Mouse (Mus musculus) heart, embryonic 11.5 days (tissue): Measurements from ENCODE around the gene Acat3. TPM values are rescaled to one million over a fixed set of nuclear protein-coding genes. Genes with fewer than 3 reads are reported as not detected.
"Not testable (repeated sequence)": the region's sequence is repeated elsewhere in the genome, so short reads cannot be mapped to it uniquely, and the experiment has no call there.

Experiments
- ATAC-seq: fragments of 200-750 bp; cut with Nextera tagmentation; replicated peaks from 2 replicates; pipeline ENCODE4 v1.8.0; 2017; ENCODE audit warnings: moderate library complexity; ENCODE audit not compliant: insufficient number of reproducible peaks, low FRiP score, low TSS enrichment
- H3K27ac ChIP-seq: fragments of 300-500 bp; sonication (generic); 2 replicates; pipeline ENCODE4 v1.5.1; 2014; ENCODE audit warnings: mild to moderate bottlenecking, low read depth, low read length
- H3K27me3 ChIP-seq: fragments of 300-500 bp; sonication (generic); 2 replicates; pipeline ENCODE4 v1.6.1; 2014; ENCODE audit warnings: mild to moderate bottlenecking, low read length, mixed read lengths; ENCODE audit not compliant: control insufficient read depth, insufficient read depth
- H3K36me3 ChIP-seq: fragments of 300-500 bp; sonication (generic); 2 replicates; pipeline ENCODE4 v1.6.1; 2014; ENCODE audit warnings: mild to moderate bottlenecking, low read length, moderate library complexity, mixed read lengths; ENCODE audit not compliant: control insufficient read depth, insufficient read depth
- H3K4me1 ChIP-seq: fragments of 300-500 bp; sonication (generic); 2 replicates; pipeline ENCODE4 v1.6.1; 2014; ENCODE audit warnings: low read length; ENCODE audit not compliant: control insufficient read depth, insufficient read depth
- H3K4me2 ChIP-seq: fragments of 300-500 bp; sonication (generic); 2 replicates; pipeline ENCODE4 v1.6.1; 2014; ENCODE audit warnings: mild to moderate bottlenecking, moderate library complexity
- H3K4me3 ChIP-seq: fragments of 300-500 bp; sonication (generic); 2 replicates; pipeline ENCODE4 v1.5.1; 2014; ENCODE audit warnings: low read depth, low read length
- H3K9ac ChIP-seq: fragments of 300-500 bp; sonication (generic); 2 replicates; pipeline ENCODE4 v1.6.1; 2014; ENCODE audit warnings: mild to moderate bottlenecking, low read depth, low read length, moderate library complexity
- H3K9me3 ChIP-seq: fragments of 300-500 bp; sonication (generic); replicated peaks from 2 replicates; pipeline ENCODE4 v1.6.1; 2016; ENCODE audit warnings: low read length; ENCODE audit not compliant: control insufficient read depth
- WGBS: fragments of 180-500 bp; shearing (Covaris S2); extraction: QIAGEN DNeasy Blood & Tissue Kit; methylation state at CpG from one replicate; pipeline ENCODE4 v1.1.7; 2014; ENCODE audit not compliant: insufficient replicate concordance; 5-methylcytosine and 5-hydroxymethylcytosine counted together
- polyA plus RNA-seq: library from polyadenylated mRNA; unstranded; fragments of >200 nt; fragmentation: Nextera tagmentation; extraction: Ambion mirVana; gene quantifications from 2 replicates; pipeline ENCODE4 v1.2.1, GENCODE M21; 2014

Gene Acat3
- polyA plus RNA-seq, 1 experiment from 2014 or later = 0.70 TPM

GRCm38 (mm10) chr17:12910391-12910790 lies 30.0 kb downstream of the Acat3 start:
- H3K9me3 ChIP-seq = no peaks in the 10 kb centered on the region
- no peak overlapping the region for H3K4me2 ChIP-seq
- peaks cover 5% of the 10 kb centered on the region; the same call in 1 of the 2 replicates for H3K4me1 ChIP-seq
- no peak for ATAC-seq
- no peaks in the 10 kb centered on the region for H3K27me3 ChIP-seq
- H3K27ac ChIP-seq = no peak overlapping the region
- H3K4me3 ChIP-seq = no peak overlapping the region
- 88% methylated on average over 8 of the region's 8 CpGs for WGBS
- no peak overlapping the region for H3K9ac ChIP-seq
- peaks cover 28% of the 10 kb centered on the region for H3K36me3 ChIP-seq

- H3K4me1 ChIP-seq = peaks cover under 1% of the 10 kb centered on the region; the same call in 1 of the 2 replicates
- no peak within 1 kb of the TSS for H3K4me2 ChIP-seq
- ATAC-seq = no peak
- no peak within 1 kb of the TSS for H3K4me3 ChIP-seq
- H3K27ac ChIP-seq = no peak within 1 kb of the TSS
- peaks cover 28% of the 10 kb centered on the region for H3K36me3 ChIP-seq
- no peak within 1 kb of the TSS for H3K9ac ChIP-seq
- H3K9me3 ChIP-seq = no peaks in the 10 kb centered on the region
- H3K27me3 ChIP-seq = no peaks in the 10 kb centered on the region
- 70% methylated on average over 35 of the region's 35 CpGs for WGBS
These were observed 30.8 kb downstream of the Acat3 start, which contains the start of gene Pnldc1 for GRCm38 (mm10) chr17:12909361-12910280. Pnldc1 (minus strand) TSS chr17:12910230.

- H3K27me3 ChIP-seq = no peaks in the 10 kb centered on the region
- H3K9ac ChIP-seq = no peak overlapping the region
- H3K4me2 ChIP-seq = no peak overlapping the region
- peaks cover 14% of the 10 kb centered on the region for H3K36me3 ChIP-seq
- H3K27ac ChIP-seq = no peak overlapping the region
- WGBS = 84% methylated on average over 9 of the region's 9 CpGs
- no peak overlapping the region for H3K4me3 ChIP-seq
- no peak for ATAC-seq
- no peaks in the 10 kb centered on the region for H3K9me3 ChIP-seq
- H3K4me1 ChIP-seq = no peaks in the 10 kb centered on the region
These were observed 34.0 kb downstream of the Acat3 start for GRCm38 (mm10) chr17:12906436-12906835.

GRCm38 (mm10) chr17:12905810-12906209 lies 34.6 kb downstream of the Acat3 start:
- no peak overlapping the region for H3K4me3 ChIP-seq
- no peak overlapping the region for H3K9ac ChIP-seq
- H3K27ac ChIP-seq = no peak overlapping the region
- no peaks in the 10 kb centered on the region for H3K9me3 ChIP-seq
- H3K27me3 ChIP-seq = no peaks in the 10 kb centered on the region
- H3K4me1 ChIP-seq = no peaks in the 10 kb centered on the region
- ATAC-seq = no peak
- 88% methylated on average over 4 of the region's 4 CpGs for WGBS
- peaks cover 13% of the 10 kb centered on the region for H3K36me3 ChIP-seq
- H3K4me2 ChIP-seq = no peak overlapping the region

- peaks cover 17% of the 10 kb centered on the region; the same call in 1 of the 2 replicates for H3K36me3 ChIP-seq
- no peaks in the 10 kb centered on the region for H3K9me3 ChIP-seq
- WGBS = 82% methylated on average over 1 of the region's 1 CpGs
- no peak for ATAC-seq
- H3K4me3 ChIP-seq = no peak overlapping the region
- no peaks in the 10 kb centered on the region for H3K4me1 ChIP-seq
- H3K4me2 ChIP-seq = no peak overlapping the region
- no peak overlapping the region for H3K27ac ChIP-seq
- no peaks in the 10 kb centered on the region for H3K27me3 ChIP-seq
- H3K9ac ChIP-seq = no peak overlapping the region
These were observed 36.1 kb downstream of the Acat3 start for GRCm38 (mm10) chr17:12904349-12904748.

- H3K4me2 ChIP-seq = no peak overlapping the region
These were observed 36.7 kb downstream of the Acat3 start for GRCm38 (mm10) chr17:12903372-12904333.

GRCm38 (mm10) chr17:12902291-12902690 lies 38.1 kb downstream of the Acat3 start:
- ATAC-seq = no peak
- Histone ChIP-seq H3K4me2 (no peak overlapping the region), H3K4me1 (no peaks in the 10 kb centered on the region), H3K9ac (no peak overlapping the region), H3K27me3 (no peaks in the 10 kb centered on the region), H3K27ac (no peak overlapping the region), H3K9me3 (no peaks in the 10 kb centered on the region), H3K36me3 (peaks cover 18% of the 10 kb centered on the region; the same call in 1 of the 2 replicates), H3K4me3 (no peak overlapping the region)
- 97% methylated on average over 6 of the region's 6 CpGs for WGBS

More at GRCm38 (mm10) chr17:12903372-12904333, 36.7 kb downstream of the Acat3 start:
- Histone ChIP-seq H3K4me1 (no peaks in the 10 kb centered on the region), H3K36me3 (peaks cover 18% of the 10 kb centered on the region; the same call in 1 of the 2 replicates), H3K9me3 (no peaks in the 10 kb centered on the region), H3K27ac (no peak overlapping the region), H3K27me3 (no peaks in the 10 kb centered on the region), H3K4me3 (no peak overlapping the region), H3K9ac (no peak overlapping the region)
- ATAC-seq = no peak
- 69% methylated on average over 11 of the region's 12 CpGs for WGBS

GRCm38 (mm10) chr17:12898607-12899006 lies 41.8 kb downstream of the Acat3 start:
- ATAC-seq, H3K27ac ChIP-seq, H3K4me1 ChIP-seq, H3K9ac ChIP-seq, H3K9me3 ChIP-seq, H3K4me2 ChIP-seq, H3K4me3 ChIP-seq, H3K27me3 ChIP-seq: not testable (repeated sequence)
- 46% methylated on average over 2 of the region's 2 CpGs for WGBS
- H3K36me3 ChIP-seq = peaks cover 17% of the 10 kb centered on the region; the same call in 1 of the 2 replicates
